19 mouse cellular contexts compared by ENCODE assay signal in the genomic region with DNA sequence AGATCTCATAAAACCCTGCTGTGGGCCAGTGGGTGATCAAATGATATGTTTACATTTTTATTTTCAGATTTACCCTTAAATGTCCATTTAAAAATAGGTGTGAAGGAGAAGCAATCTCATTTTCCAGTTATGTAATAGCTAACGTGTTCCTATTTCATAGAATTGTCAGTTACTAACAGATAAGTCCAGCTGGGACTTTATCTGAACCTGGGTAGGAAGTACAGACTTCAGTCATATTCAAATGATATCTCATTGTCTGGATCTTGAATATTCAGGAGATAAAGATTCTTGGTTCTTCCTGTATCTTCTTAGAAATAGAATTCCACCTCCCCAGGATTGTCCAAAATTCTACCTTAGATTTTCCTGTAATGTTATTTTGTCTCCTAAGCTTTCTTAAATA. TPM values are rescaled to one million over a fixed set of nuclear protein-coding genes. Genes with fewer than 3 reads are reported as not detected.
DNase-seq lines count a peak whose midpoint lies in the region; ATAC-seq and TF ChIP-seq lines count a peak whose summit lies in the region.
"Had no signal": no experiment of that assay in that cellular context is flagged by ENCODE, and none has a peak within 500 bp of the region (broad histone marks: within the 10 kb centered on the region; RNA-seq: fewer than 3 reads in every experiment).

No protein-coding gene starts in this region.

- no peak for TF ChIP-seq CTCF in MEL (IDR thresholded peaks at IDR 0.05 in 2 of 3, conservative IDR thresholded peaks at IDR 0.05 in 1 of 3; ENCODE audit: control insufficient read depth in 1 of 3, insufficient read depth in 1 of 3, low read depth in 2 of 3, low read length in 3 of 3, poor library complexity in 1 of 3, severe bottlenecking in 1 of 3)

- no peak for ATAC-seq in midbrain, embryonic 11.5 days (ENCODE audit: low FRiP score)
- no peak for ATAC-seq in midbrain, embryonic 16.5 days
- ATAC-seq: activated CD4-positive, CD25-positive, alpha-beta regulatory T cell, adult 4 months; CD4-positive, CD25-positive, alpha-beta regulatory T cell, adult 4 months; Patski had no signal

- peak; percentile 69 to 74 for TF ChIP-seq EP300 in MEL (IDR thresholded peaks at IDR 0.05; ENCODE audit: low read depth in 1 of 2, low read length in 2 of 2)

- no peak for TF ChIP-seq RAD21 in MEL (IDR thresholded peaks at IDR 0.05; ENCODE audit: low read depth, low read length)

- no peaks in the 10 kb centered on the region for H3K79me2 ChIP-seq in MEL (ENCODE audit: control insufficient read depth, insufficient read depth, low read length, poor library complexity)

- DNase-seq in midbrain, embryonic 11.5 days (ENCODE audit: low spot score, missing footprints), result peak; percentile 73
- no peak for DNase-seq in MEL (ENCODE audit: low read depth, low spot score)
- no peak for DNase-seq in lung, postnatal 36 days
- DNase-seq: adrenal gland, adult 2 months; adrenal gland, adult 8-10 months; adrenal gland, postnatal 10 days; adrenal gland, postnatal 14 days; adrenal gland, postnatal 25 days; adrenal gland, postnatal 36 days; B cell, adult 2 months; cerebellum, adult 11 months; cerebellum, adult 11-12 months; cerebellum, adult 18-20 months; cerebellum, adult 2 months had no signal

- WGBS in midbrain, embryonic 11.5 days, result 76% methylated on average over 1 of the region's 1 CpGs
- whole genome bisulfite sequencing in midbrain, embryonic 16.5 days, result 85% methylated on average over 1 of the region's 1 CpGs

- no peak overlapping the region for H3K9ac ChIP-seq in midbrain, embryonic 11.5 days (ENCODE audit: low read length)
- no peak overlapping the region for H3K9ac ChIP-seq in midbrain, embryonic 16.5 days (ENCODE audit: low read depth, low read length)
- H3K9ac ChIP-seq in MEL (ENCODE audit: control insufficient read depth, low read depth, low read length, poor library complexity, severe bottlenecking), result no peak overlapping the region

- peaks cover 84% of the 10 kb centered on the region for H3K27me3 ChIP-seq in midbrain, embryonic 11.5 days (ENCODE audit: control insufficient read depth, insufficient read depth, low read length)
- peaks cover 57% of the 10 kb centered on the region for H3K27me3 ChIP-seq in midbrain, embryonic 16.5 days (ENCODE audit: control insufficient read depth, insufficient read depth, low read depth, low read length)
- H3K27me3 ChIP-seq in MEL (ENCODE audit: control insufficient read depth in 1 of 2, insufficient read depth in 2 of 2, low read length in 2 of 2), result peaks cover 0 to 1% of the 10 kb centered on the region in 2 experiments; a peak in 2 of 4 replicates

- TF ChIP-seq POLR2A in MEL (IDR thresholded peaks at IDR 0.05; ENCODE audit: control insufficient read depth in 1 of 2, insufficient read depth in 1 of 2, low read depth in 1 of 2, low read length in 2 of 2, poor library complexity in 1 of 2), result no peak

- no peaks in the 10 kb centered on the region for H3K36me3 ChIP-seq in midbrain, embryonic 11.5 days (ENCODE audit: control insufficient read depth, insufficient read depth, low read length)
- H3K36me3 ChIP-seq in midbrain, embryonic 16.5 days (ENCODE audit: control insufficient read depth, insufficient read depth, low read length), result no peaks in the 10 kb centered on the region
- peaks cover 0 to 9% of the 10 kb centered on the region in 2 experiments; a peak in 2 of 4 replicates for H3K36me3 ChIP-seq in MEL (ENCODE audit: control insufficient read depth in 1 of 2, insufficient read depth in 2 of 2, low read length in 2 of 2)
- H3K36me3 ChIP-seq: G1E had no signal

- no peak overlapping the region for H3K4me3 ChIP-seq in midbrain, embryonic 11.5 days (ENCODE audit: low read depth, low read length)
- H3K4me3 ChIP-seq in midbrain, embryonic 16.5 days (ENCODE audit: low read depth, low read length), result no peak overlapping the region
- H3K4me3 ChIP-seq in MEL (ENCODE audit: control insufficient read depth in 1 of 2, insufficient read depth in 1 of 2, low read depth in 2 of 2, low read length in 2 of 2), result no peak overlapping the region

- H3K4me2 ChIP-seq in midbrain, embryonic 11.5 days, result no peak overlapping the region
- H3K4me2 ChIP-seq in midbrain, embryonic 16.5 days (ENCODE audit: low read length), result no peak overlapping the region

- no peaks in the 10 kb centered on the region for H3K9me3 ChIP-seq in midbrain, embryonic 11.5 days (ENCODE audit: control insufficient read depth, low read length)
- no peaks in the 10 kb centered on the region for H3K9me3 ChIP-seq in midbrain, embryonic 16.5 days (replicated peaks; ENCODE audit: control insufficient read depth, low read length, poor library complexity, severe bottlenecking)
- H3K9me3 ChIP-seq in MEL (replicated peaks; ENCODE audit: insufficient read depth, low read length), result no peaks in the 10 kb centered on the region
- H3K9me3 ChIP-seq: G1E had no signal

- H3K4me1 ChIP-seq in midbrain, embryonic 11.5 days (ENCODE audit: control insufficient read depth, insufficient read depth, low read length), result peaks cover 18% of the 10 kb centered on the region
- H3K4me1 ChIP-seq in midbrain, embryonic 16.5 days (ENCODE audit: control insufficient read depth, insufficient read depth, low read length), result peaks cover 7% of the 10 kb centered on the region; the same call in 1 of the 2 replicates
- peaks cover 5 to 6% of the 10 kb centered on the region in 2 experiments; a peak in 3 of 4 replicates for H3K4me1 ChIP-seq in MEL (ENCODE audit: control insufficient read depth in 1 of 2, insufficient read depth in 2 of 2, low read length in 2 of 2)

- H3K27ac ChIP-seq in midbrain, embryonic 11.5 days (ENCODE audit: low read depth, low read length), result no peak overlapping the region
- no peak overlapping the region for H3K27ac ChIP-seq in midbrain, embryonic 16.5 days (ENCODE audit: low read length)
- H3K27ac ChIP-seq in MEL (ENCODE audit: control insufficient read depth, low read depth, low read length), result no peak overlapping the region

TF ChIP-seq in MEL, 35 proteins besides CTCF, POLR2A, EP300 and RAD21:
- TF ChIP-seq ETS1 (IDR thresholded peaks at IDR 0.05; ENCODE audit: low read depth, low read length), result peak; percentile 83
- TF ChIP-seq TBP (IDR thresholded peaks at IDR 0.05; ENCODE audit: low read depth, low read length), result no peak
- peak; percentile 34; the same call in 1 of the 2 replicates for TF ChIP-seq RCOR1 (IDR thresholded peaks at IDR 0.05; ENCODE audit: low read depth, low read length)
- TF ChIP-seq GATA1 (IDR thresholded peaks at IDR 0.05; ENCODE audit: low read depth, low read length), result peak; percentile 70; the same call in 1 of the 2 replicates
- no peak for TF ChIP-seq ZMIZ1 (IDR thresholded peaks at IDR 0.05; ENCODE audit: low read depth, low read length)
- no peak for TF ChIP-seq MAZ (IDR thresholded peaks at IDR 0.05; ENCODE audit: low read depth, low read length)
- TF ChIP-seq TCF12 (IDR thresholded peaks at IDR 0.05; ENCODE audit: low read depth, low read length), result peak; percentile 44; the same call in 1 of the 2 replicates
- TF ChIP-seq NELFE (IDR thresholded peaks at IDR 0.05; ENCODE audit: low read depth, low read length), result no peak
- TF ChIP-seq SIN3A (IDR thresholded peaks at IDR 0.05; ENCODE audit: low read length), result 0 out of 2 replicates have a peak, but pooled peaks have one; percentile 22

RNA-seq across cellular contexts. Expression of a gene that starts 5.6 kb away (rescaled TPM):
- 18.2 and 22.0 TPM in 2 replicates for polyA plus RNA-seq in midbrain, embryonic 11.5 days (2014; fragmentation: Nextera tagmentation; extraction: Ambion mirVana)
- 12.7 and 15.2 TPM in 2 replicates for polyA plus RNA-seq in midbrain, embryonic 16.5 days (2015; fragmentation: Nextera tagmentation; extraction: Ambion mirVana)
- not detected in 2 replicates for total RNA-seq in MEL (2012; rRNA removed)
- polyA plus RNA-seq in MEL (2012; ENCODE audit: insufficient read depth in 1 of 2, insufficient read length in 2 of 2, low read depth in 1 of 2, low replicate concordance in 2 of 2, missing spikeins in 1 of 2), result under 1 TPM in 1 of 2 experiments, not detected in 1; 0.07 TPM
- polyA plus RNA-seq: activated CD4-positive, CD25-positive, alpha-beta regulatory T cell, adult 4 months; G1E had no signal

Comparison
In these comparisons a context has a peak if more than half of its experiments do, and no peak if none do; other contexts are left out.
1. RNA of a gene that starts 5.6 kb away (polyA plus RNA-seq): 18.2 to 22.0 TPM in midbrain, embryonic 11.5 days and 12.7 to 15.2 TPM in midbrain, embryonic 16.5 days; 0.07 TPM in MEL; every median in the first group is over 10 times any median in the second.